Mouse (Mus musculus) neural tube, embryonic 11.5 days (tissue): ENCODE measurements at regions not wholly inside any gene's neighbourhood (a gene's known extent, or its start where the extent isn't known, plus 50 kb on each side); places are given as distances from the start of the nearest gene placed in this dataset.

ENCODE experiments used
- ATAC-seq: fragments of 200-750 bp; cut with Nextera tagmentation; 2 replicates; pipeline ENCODE4 v1.8.0; 2017; ENCODE audit warnings: moderate number of reproducible peaks, mild to moderate bottlenecking, moderate TSS enrichment, moderate library complexity; ENCODE audit not compliant: insufficient read depth, low FRiP score, low TSS enrichment
- DNase-seq: peaks from one replicate; pipeline ENCODE4 v3.0.0-alpha.2; 2015; ENCODE audit warnings: low spot score
- H3K27ac ChIP-seq: fragments of 300-500 bp; sonication (generic); 2 replicates; pipeline ENCODE4 v1.5.1; 2014; ENCODE audit warnings: low read depth, mild to moderate bottlenecking, low read length
- H3K27me3 ChIP-seq: fragments of 300-500 bp; sonication (generic); 2 replicates; pipeline ENCODE4 v1.6.1; 2014; ENCODE audit warnings: mild to moderate bottlenecking, low read length, mixed read lengths; ENCODE audit not compliant: control insufficient read depth, insufficient read depth
- H3K36me3 ChIP-seq: fragments of 300-500 bp; sonication (generic); 2 replicates; pipeline ENCODE4 v1.6.1; 2014; ENCODE audit warnings: mild to moderate bottlenecking, low read length, moderate library complexity, mixed read lengths; ENCODE audit not compliant: control insufficient read depth, insufficient read depth
- H3K4me1 ChIP-seq: fragments of 300-500 bp; sonication (generic); 2 replicates; pipeline ENCODE4 v1.6.1; 2014; ENCODE audit warnings: low read length, mixed read lengths; ENCODE audit not compliant: control insufficient read depth, insufficient read depth
- H3K4me2 ChIP-seq: fragments of 300-500 bp; sonication (generic); 2 replicates; pipeline ENCODE4 v1.6.1; 2014; ENCODE audit warnings: low read depth, mild to moderate bottlenecking, moderate library complexity
- H3K4me3 ChIP-seq: fragments of 300-500 bp; sonication (generic); 2 replicates; pipeline ENCODE4 v1.5.1; 2014; ENCODE audit warnings: low read depth, low read length
- H3K9ac ChIP-seq: fragments of 300-500 bp; sonication (generic); 2 replicates; pipeline ENCODE4 v1.6.1; 2014; ENCODE audit warnings: mild to moderate bottlenecking, low read length
- H3K9me3 ChIP-seq: fragments of 300-500 bp; sonication (generic); 2 replicates; pipeline ENCODE4 v1.6.1; 2016; ENCODE audit warnings: low read length; ENCODE audit not compliant: control insufficient read depth
- WGBS: fragments of 180-500 bp; shearing (Covaris S2); extraction: QIAGEN DNeasy Blood & Tissue Kit; methylation state at CpG from one replicate; pipeline ENCODE4 v1.1.7; 2014; 5-methylcytosine and 5-hydroxymethylcytosine counted together

- Histone ChIP-seq H3K27ac (no peak overlapping the region), H3K36me3 (no peaks in the 10 kb centered on the region), H3K9ac (no peak overlapping the region), H3K4me1 (no peaks in the 10 kb centered on the region), H3K4me3 (no peak overlapping the region), H3K9me3 (no peaks in the 10 kb centered on the region), H3K4me2 (no peak overlapping the region), H3K27me3 (no peaks in the 10 kb centered on the region)
- no peak for DNase-seq
- ATAC-seq = no peak
- WGBS = 94% methylated on average over 6 of the region's 6 CpGs
These were observed 165.2 kb downstream of the Uaca start for GRCm38 (mm10) chr9:60959537-60959936.

GRCm38 (mm10) chr9:60962086-60962485, 167.7 kb downstream of the Uaca start:
- 83% methylated on average over 4 of the region's 4 CpGs for WGBS
- no peaks in the 10 kb centered on the region for H3K4me1 ChIP-seq
- ATAC-seq = no peak

GRCm38 (mm10) chr9:60965641-60966040, 171.3 kb downstream of the Uaca start:
- Histone ChIP-seq H3K36me3 (no peaks in the 10 kb centered on the region), H3K9ac (no peak overlapping the region), H3K9me3 (no peaks in the 10 kb centered on the region), H3K4me2 (no peak overlapping the region), H3K4me1 (no peaks in the 10 kb centered on the region), H3K27me3 (no peaks in the 10 kb centered on the region), H3K4me3 (no peak overlapping the region), H3K27ac (no peak overlapping the region)
- no peak for ATAC-seq
- no peak for DNase-seq
- WGBS = 91% methylated on average over 1 of the region's 1 CpGs

More at GRCm38 (mm10) chr9:60962086-60962485, 167.7 kb downstream of the Uaca start:
- no peak overlapping the region for H3K9ac ChIP-seq
- no peak overlapping the region for H3K27ac ChIP-seq
- no peaks in the 10 kb centered on the region for H3K36me3 ChIP-seq
- no peak overlapping the region for H3K4me2 ChIP-seq
- H3K4me3 ChIP-seq = no peak overlapping the region
- DNase-seq = no peak
- no peaks in the 10 kb centered on the region for H3K9me3 ChIP-seq
- no peaks in the 10 kb centered on the region for H3K27me3 ChIP-seq

GRCm38 (mm10) chr9:60968281-60969031, 174.1 kb downstream of the Uaca start:
- no peak overlapping the region for H3K4me3 ChIP-seq
- H3K9me3 ChIP-seq = no peaks in the 10 kb centered on the region
- no peak overlapping the region for H3K4me2 ChIP-seq
- no peaks in the 10 kb centered on the region for H3K27me3 ChIP-seq
- H3K27ac ChIP-seq = no peak overlapping the region
- no peak overlapping the region for H3K9ac ChIP-seq
- 58% methylated on average over 4 of the region's 4 CpGs for WGBS
- no peaks in the 10 kb centered on the region for H3K36me3 ChIP-seq
- DNase-seq (no peak), ATAC-seq (no peak)
- H3K4me1 ChIP-seq = no peaks in the 10 kb centered on the region

- no peak overlapping the region for H3K9ac ChIP-seq
- WGBS = 67% methylated on average over 9 of the region's 9 CpGs
- DNase-seq = no peak
- no peaks in the 10 kb centered on the region for H3K27me3 ChIP-seq
- H3K4me2 ChIP-seq = no peak overlapping the region
- H3K9me3 ChIP-seq = no peaks in the 10 kb centered on the region
- no peak overlapping the region for H3K27ac ChIP-seq
- H3K4me1 ChIP-seq = no peaks in the 10 kb centered on the region
- no peak for ATAC-seq
- no peak overlapping the region for H3K4me3 ChIP-seq
- H3K36me3 ChIP-seq = no peaks in the 10 kb centered on the region
These were observed 178.0 kb downstream of the Uaca start for GRCm38 (mm10) chr9:60972201-60972910.

- H3K4me2 ChIP-seq = no peak overlapping the region
- no peak overlapping the region for H3K4me3 ChIP-seq
- H3K4me1 ChIP-seq = no peaks in the 10 kb centered on the region
- WGBS = 94% methylated on average over 1 of the region's 1 CpGs
- H3K9me3 ChIP-seq = no peaks in the 10 kb centered on the region
- no peak overlapping the region for H3K9ac ChIP-seq
- no peaks in the 10 kb centered on the region for H3K27me3 ChIP-seq
- DNase-seq = no peak
- H3K36me3 ChIP-seq = no peaks in the 10 kb centered on the region
- ATAC-seq = no peak
- no peak overlapping the region for H3K27ac ChIP-seq
These were observed 180.2 kb downstream of the Uaca start for GRCm38 (mm10) chr9:60974546-60974945.

GRCm38 (mm10) chr9:60982383-60983085, 188.2 kb downstream of the Uaca start:
- no peaks in the 10 kb centered on the region for H3K9me3 ChIP-seq
- no peaks in the 10 kb centered on the region for H3K36me3 ChIP-seq
- ATAC-seq = no peak
- no peak overlapping the region for H3K9ac ChIP-seq
- 68% methylated on average over 13 of the region's 13 CpGs for WGBS
- H3K27me3 ChIP-seq = no peaks in the 10 kb centered on the region
- no peak overlapping the region for H3K4me3 ChIP-seq
- no peak for DNase-seq
- no peak overlapping the region for H3K4me2 ChIP-seq
- H3K4me1 ChIP-seq = no peaks in the 10 kb centered on the region
- no peak overlapping the region for H3K27ac ChIP-seq

- DNase-seq (no peak), ATAC-seq (no peak)
- Histone ChIP-seq H3K9ac (no peak overlapping the region), H3K4me1 (no peaks in the 10 kb centered on the region), H3K4me2 (no peak overlapping the region), H3K4me3 (no peak overlapping the region), H3K9me3 (no peaks in the 10 kb centered on the region), H3K36me3 (no peaks in the 10 kb centered on the region), H3K27ac (no peak overlapping the region), H3K27me3 (no peaks in the 10 kb centered on the region)
- WGBS = 58% methylated on average over 5 of the region's 5 CpGs
These were observed 188.9 kb downstream of the Uaca start for GRCm38 (mm10) chr9:60983246-60983645.
